Mouse (Mus musculus) layer of hippocampus, adult 9-11 months (tissue): ENCODE data around the gene Olfr1000.
"Not testable (repeated sequence)": the region's sequence is repeated elsewhere in the genome, so short reads cannot be mapped to it uniquely, and the experiment has no call there.

Experiments used
- DNase-seq: peaks from one replicate; pipeline ENCODE4 v3.0.0; 2022

The Olfr1000 gene

DNA sequence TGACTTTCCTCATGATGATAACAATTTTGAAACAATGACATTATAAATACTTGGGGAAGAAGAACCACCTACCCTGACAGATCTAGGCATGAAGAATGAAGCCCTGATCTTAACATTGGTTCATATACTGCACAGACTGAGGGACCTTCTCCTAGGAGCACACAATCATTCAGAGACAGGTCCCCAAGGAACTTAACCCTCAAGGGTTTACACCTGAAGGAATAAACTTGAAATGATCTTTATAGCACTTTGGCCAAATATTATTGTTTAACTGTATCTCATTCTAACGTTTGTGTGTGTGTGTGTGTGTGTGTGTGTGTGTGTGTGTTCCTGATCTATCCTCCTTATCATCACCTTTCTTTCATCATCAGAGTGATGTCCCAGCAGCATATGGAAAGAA is at the start of gene Olfr1000:
Gene Olfr1000, minus strand, starts transcription at position 101 of the 400 bp plus-strand sequence.
- DNase-seq = no peak

DNA sequence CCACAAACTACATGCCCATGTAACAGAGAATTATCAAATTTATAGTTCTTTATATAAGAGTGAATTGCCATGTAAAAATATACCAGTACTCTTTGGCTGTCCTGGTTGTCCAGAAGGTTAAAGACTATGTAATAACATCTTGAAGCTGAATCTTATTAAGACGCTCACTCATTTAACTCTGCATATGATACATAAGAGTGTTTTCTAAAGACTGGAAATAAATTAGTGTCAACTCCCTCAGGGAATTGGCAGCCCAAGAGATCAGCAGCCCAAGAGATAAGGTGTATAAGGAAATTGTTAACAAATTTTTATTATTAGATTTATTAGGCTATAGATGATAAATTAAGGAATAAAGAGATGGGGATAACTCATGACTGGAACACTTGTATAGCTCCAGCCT is 38.9 kb upstream of the Olfr1000 start, which contains the start of gene Olfr1002:
Gene Olfr1002, minus strand, starts transcription at position 101 of the 400 bp plus-strand sequence.
- no peak for DNase-seq

DNA sequence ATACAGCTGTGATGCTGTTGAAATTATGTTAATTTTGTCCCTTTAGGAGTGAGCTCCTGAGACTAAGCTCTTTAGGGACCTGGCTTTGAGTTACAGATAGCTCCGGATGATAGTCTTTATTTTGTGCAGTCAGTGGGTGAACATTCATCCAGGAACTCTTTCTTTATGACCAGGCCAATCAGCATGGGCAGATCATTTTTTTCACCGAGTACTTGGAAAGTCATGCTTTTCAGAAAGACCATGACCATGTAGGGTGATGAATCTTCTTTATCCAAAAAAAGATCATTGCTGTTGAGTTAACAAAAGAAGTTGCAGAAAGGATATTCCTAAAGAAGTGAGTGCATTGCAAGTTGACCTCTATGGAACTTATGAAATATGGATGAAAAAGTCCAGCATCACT is 23.1 kb downstream of the Olfr1000 start, which contains the start of gene Olfr998:
Gene Olfr998, plus strand, starts transcription at position 301 of the 400 bp plus-strand sequence.
- DNase-seq = not testable (repeated sequence)

DNA sequence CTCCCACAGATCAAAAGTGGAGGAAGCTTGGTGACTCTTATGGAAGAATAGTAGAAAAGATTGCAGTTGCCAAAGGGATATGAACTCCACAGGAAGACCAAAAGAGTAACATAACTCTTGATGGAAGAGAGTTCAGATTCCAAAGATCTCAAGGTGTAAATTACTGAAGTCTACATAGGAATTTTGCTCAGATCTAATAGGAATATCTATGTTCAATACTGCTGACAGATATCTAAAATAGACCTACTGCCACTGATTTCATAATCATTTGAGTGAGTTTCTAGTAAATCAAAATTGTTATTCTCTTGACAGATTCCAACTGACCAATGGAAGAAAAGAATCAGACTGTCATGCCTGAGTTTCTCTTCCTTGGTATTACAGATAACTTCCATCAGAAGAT is 32.8 kb downstream of the Olfr1000 start, which contains the start of gene Olfr996:
Gene Olfr996, plus strand, starts transcription at position 301 of the 400 bp plus-strand sequence.
- no peak for DNase-seq

DNA sequence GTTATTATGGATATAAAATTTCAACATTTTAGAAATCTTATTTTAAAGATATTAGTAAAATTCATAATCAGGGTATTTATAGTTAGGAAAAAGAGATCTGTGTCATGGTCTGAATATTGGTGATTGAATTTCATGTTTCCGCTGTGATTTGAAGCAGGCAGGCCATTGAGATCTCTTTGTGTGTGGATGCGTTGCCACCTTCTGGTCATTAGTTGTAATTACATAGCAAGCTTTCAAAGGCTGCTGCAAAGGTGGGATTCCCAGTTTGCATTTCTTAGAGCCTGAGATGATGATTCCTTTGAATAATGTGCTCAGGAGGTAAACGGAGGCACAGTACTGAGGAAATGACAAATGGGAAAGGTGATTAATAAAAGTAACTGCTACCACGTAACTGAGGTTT is 50.5 kb downstream of the Olfr1000 start:
- DNase-seq = peak; percentile 13

DNA sequence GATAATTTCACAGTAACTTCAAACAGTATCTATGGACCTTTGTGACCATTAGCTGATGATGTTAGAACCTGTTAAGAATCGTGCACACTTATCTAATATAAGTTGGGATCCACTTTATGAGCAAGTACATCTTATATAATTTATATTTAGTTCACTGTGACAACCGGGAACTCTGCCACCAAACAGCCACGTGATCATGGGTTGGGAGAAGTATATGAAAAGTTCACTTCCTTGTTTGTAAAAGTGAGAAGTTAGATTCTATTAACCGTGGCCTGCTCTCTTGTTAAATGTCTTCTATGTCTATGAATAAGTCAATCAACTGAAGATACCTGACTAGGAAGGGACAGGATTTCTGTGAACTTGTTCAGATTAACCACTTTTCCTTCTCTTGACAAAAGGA is 51.5 kb downstream of the Olfr1000 start:
- DNase-seq = no peak
